Mouse (Mus musculus): Measurements from ENCODE around the gene Porcn. TPM values are rescaled to one million over a fixed set of nuclear protein-coding genes. Genes with fewer than 3 reads are reported as not detected.

Porcn gene
- total RNA-seq, 2 experiments from 2014 or later: 102 to 113 TPM

DNA sequence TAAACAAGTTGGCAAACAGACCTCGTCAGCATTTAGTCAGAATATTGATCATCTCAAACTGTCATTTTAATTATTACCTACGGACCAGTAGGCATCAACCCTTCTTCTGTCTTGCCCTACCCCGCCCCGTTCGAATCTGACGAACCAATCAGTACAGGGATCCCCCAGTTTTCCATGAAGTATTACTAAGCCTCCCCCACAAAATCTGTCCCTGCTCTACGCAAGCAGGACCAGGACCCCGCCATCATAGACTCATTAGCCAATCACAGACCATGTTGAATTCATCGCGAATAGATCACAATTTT, 13.0 kb downstream of the Porcn start, which contains the start of gene Ebp:
Gene Ebp (minus strand): TSS at position 94 of the 305 bp plus-strand sequence.
- peak within 1 kb of the TSS; percentile 92 for H3K27ac ChIP-seq
- peak within 1 kb of the TSS; percentile 75 for H3K4me3 ChIP-seq
- peak; percentile 64 to 78 for DNase-seq (ENCODE audit: low spot score in 2 of 2)
- TF ChIP-seq CTCF (conservative IDR thresholded peaks at IDR 0.05): no peak

DNA sequence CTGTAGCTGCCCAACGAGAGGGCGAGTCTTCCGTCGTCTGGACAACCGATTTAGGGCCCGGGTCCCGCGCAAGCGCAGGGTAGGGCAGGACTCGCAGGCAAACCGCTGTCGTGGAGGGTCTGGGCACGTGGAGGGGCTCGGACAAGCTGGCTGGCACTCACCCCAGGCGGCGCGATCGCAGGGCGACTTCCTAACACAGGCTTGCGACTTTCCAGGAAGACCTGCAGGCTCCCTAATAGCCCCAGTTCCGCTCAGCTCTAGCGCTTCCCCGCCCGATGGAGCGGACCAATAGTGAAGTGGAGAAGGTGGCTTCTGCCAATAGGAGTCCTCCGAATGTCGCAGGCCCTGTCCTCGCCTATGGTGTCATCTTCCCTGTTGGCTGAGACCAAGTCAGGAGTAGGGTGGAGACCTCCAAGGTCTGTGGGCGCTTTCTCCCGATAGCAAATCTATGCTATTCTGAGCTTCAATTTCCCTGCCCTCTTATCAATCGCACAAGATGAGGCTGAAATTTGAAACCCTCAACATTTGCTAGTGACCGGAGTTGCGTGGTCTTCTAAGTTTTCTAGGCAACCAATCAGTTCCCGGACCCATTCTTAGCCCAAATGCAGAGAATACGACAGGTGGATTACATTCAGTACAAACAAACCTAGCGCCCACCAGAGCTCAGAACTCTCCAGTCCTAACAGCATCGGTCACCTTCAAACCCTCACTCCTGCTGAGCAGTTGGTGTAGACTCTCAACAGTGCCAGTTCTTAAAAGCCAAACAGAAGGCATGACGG, 13.5 kb downstream of the Porcn start:
- H3K4me3 ChIP-seq: peak overlapping the region; percentile 75
- H3K27ac ChIP-seq: peak overlapping the region; percentile 92
- DNase-seq (ENCODE audit: low spot score in 2 of 2): peak; percentile 69 to 86
- TF ChIP-seq CTCF (conservative IDR thresholded peaks at IDR 0.05): no peak; the same call in 1 of the 2 replicates

DNA sequence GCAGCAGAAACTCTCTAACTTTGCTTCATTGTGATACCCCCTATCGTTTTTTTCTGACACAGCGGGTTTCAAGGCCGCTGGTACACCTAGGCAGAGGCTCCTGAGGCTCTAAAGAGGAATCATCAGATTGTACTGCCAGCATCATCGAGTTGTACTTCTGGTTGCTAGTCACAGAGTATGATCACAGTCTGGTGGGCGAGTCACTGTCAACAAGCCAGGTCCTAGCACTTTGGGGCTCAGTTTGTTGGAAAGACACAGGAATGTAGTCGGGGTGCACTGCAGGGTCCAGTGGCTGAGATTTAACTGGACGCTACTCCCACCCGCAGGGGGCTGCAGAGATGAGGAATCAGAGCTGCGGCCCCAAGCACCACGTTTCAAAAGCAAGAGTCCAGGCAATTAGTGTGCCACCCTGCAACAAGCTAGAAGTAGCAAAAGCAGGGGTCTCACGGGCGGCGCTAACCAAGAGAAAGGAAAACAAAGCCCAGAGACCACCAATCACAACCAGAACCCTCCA, 14.1 kb downstream of the Porcn start:
- TF ChIP-seq CTCF (conservative IDR thresholded peaks at IDR 0.05): no peak
- H3K4me3 ChIP-seq: peak overlapping the region; percentile 75
- DNase-seq (ENCODE audit: low spot score in 2 of 2): no peak
- H3K27ac ChIP-seq: peak overlapping the region; percentile 92

DNA sequence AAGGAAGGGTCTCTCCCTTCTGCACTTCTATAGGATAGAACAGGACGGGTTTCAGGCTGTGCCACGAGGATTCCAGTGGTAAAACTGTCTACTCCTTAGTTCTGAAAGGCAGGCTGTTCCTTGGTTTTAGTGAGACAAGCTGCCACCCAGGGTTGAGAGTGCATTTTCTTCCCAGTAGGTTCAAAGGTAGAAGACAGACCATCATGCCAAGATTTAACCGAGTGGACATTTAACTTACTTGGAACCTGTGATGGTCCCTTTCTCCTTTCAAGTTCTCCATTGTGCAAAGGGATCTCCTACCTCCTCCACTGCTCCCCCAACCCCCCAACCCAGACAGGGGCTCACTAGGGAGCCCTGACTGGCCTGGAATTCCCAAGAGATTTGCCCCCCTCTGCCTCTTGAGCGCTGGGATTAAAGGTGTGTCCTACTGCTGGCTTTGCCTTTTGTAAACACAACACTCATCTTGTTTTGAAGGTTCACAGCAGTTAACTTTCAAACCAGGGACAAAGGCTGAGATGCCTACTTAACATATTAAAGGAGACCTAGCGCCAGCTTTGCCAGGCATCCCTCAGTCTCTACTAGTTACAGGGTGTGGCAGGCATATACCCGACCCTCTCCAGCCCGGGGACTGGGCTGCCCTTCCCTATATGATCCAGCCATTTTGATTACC, 23.3 kb downstream of the Porcn start:
- Histone ChIP-seq H3K4me3 (no peak overlapping the region), H3K27ac (no peak overlapping the region)
- TF ChIP-seq CTCF (conservative IDR thresholded peaks at IDR 0.05): no peak
- no peak for DNase-seq (ENCODE audit: low spot score in 2 of 2)

DNA sequence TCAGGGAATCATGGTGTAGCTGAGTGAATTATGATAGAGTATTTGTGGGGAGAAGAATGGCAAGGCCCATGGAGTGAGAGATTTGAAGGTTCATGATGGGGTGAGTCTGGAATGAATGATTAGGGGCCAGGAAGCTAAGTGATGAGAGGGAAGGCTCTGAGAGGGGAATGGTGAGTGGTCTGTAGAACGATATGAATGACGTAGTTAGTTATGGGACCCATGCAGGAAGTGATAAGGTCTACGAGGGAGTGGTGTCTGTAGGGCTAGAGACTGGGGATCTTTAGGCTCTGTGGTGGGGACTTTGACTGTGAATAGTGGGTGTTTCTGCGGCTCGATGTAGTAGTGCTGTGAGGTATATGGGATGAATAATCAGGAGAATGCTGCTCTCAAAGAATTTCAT, 26.7 kb downstream of the Porcn start:
- no peak for TF ChIP-seq CTCF (conservative IDR thresholded peaks at IDR 0.05)
- no peak overlapping the region for H3K27ac ChIP-seq
- no peak overlapping the region for H3K4me3 ChIP-seq
- DNase-seq (ENCODE audit: low spot score in 2 of 2): no peak

DNA sequence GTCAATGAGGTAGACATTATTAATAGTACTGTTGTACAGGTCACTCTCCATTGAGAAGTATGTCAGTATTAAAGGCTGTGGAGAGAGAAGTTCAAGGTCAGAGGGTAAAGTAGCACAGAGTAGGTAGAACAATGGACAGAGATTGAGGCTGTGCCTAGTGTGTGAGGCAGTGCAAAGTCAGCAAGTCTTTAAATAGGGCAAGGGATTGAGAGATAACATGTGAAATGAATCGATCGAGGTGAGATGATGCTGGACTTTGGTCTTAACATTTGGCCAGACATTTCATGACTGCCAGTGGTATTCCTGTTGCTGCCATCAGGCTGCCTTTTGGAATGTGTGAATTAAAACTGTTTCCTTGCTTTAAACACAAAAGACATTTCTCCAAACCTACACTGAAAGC, 27.5 kb downstream of the Porcn start:
- Histone ChIP-seq H3K4me3 (no peak overlapping the region), H3K27ac (no peak overlapping the region)
- no peak for TF ChIP-seq CTCF (conservative IDR thresholded peaks at IDR 0.05)
- no peak for DNase-seq (ENCODE audit: low spot score in 2 of 2)

DNA sequence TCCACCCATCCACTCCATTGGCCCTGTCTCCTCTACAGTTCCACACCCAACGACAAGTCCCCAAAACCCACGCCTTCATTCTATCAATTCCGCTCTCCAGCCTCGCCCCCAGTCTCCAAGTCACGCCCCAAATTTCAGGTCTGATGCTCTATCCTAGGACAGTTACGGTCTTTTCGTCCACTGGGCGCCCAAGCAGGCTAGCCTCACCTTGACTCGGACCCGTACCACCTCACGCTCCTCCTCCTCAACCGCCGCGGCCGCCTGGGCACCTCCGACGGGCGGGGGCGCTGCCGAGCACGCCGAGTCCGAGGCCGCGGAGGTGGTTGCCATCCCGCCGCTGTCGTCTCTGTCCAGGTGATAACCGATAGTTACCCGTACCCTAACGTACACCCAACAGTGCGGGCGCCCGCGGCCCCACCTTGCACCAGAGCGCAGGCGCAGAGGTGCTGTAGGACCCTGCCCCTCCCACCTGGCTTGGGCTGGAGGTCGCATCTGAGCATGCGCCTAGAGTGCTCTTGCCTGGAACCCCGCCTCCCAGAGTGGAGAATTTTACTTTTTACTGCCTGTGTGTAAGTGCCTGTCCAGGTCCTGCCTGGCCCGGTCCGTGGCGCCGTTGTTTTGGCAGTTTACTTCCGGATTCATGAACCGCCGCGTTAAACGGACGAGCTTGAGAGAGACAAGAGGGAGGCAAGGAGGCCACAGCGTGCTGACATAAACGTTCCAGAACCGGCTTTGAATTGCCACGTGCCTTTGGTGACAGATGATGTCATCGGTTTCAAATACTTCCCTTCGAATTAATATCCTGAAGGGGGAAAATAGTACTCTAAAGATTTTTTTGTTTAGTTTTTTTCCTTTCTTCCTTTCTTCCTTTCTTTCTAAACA, 30.6 kb downstream of the Porcn start, which contains the start of gene Tbc1d25:
Gene Tbc1d25 (minus strand): TSS at position 678 of the 882 bp plus-strand sequence.
- DNase-seq (ENCODE audit: low spot score in 2 of 2): peak; percentile 75 to 82
- H3K27ac ChIP-seq: peak within 1 kb of the TSS; percentile 88
- peak; percentile 58 for TF ChIP-seq CTCF (conservative IDR thresholded peaks at IDR 0.05)
- peak within 1 kb of the TSS; percentile 72 for H3K4me3 ChIP-seq

DNA sequence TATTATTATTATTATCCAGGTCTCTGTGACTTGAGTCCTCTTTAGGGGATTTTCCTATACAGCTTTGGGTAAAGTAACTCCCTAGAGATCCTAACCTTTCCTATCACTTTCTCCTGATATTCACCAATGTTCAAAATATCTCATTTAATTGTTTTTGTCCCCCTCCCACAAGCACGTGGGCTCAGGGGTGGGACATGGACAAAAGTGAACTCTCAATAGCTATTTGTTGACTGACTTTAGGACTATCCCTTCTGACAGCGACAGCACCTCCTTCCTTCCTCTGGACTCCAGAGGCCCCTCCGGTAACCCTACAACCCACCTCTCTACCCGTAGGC, 31.2 kb downstream of the Porcn start:
- TF ChIP-seq CTCF (conservative IDR thresholded peaks at IDR 0.05): no peak
- Histone ChIP-seq H3K4me3 (peak overlapping the region; percentile 72), H3K27ac (peak overlapping the region; percentile 88; the same call in 1 of the 2 replicates)
- no peak for DNase-seq (ENCODE audit: low spot score in 2 of 2)

DNA sequence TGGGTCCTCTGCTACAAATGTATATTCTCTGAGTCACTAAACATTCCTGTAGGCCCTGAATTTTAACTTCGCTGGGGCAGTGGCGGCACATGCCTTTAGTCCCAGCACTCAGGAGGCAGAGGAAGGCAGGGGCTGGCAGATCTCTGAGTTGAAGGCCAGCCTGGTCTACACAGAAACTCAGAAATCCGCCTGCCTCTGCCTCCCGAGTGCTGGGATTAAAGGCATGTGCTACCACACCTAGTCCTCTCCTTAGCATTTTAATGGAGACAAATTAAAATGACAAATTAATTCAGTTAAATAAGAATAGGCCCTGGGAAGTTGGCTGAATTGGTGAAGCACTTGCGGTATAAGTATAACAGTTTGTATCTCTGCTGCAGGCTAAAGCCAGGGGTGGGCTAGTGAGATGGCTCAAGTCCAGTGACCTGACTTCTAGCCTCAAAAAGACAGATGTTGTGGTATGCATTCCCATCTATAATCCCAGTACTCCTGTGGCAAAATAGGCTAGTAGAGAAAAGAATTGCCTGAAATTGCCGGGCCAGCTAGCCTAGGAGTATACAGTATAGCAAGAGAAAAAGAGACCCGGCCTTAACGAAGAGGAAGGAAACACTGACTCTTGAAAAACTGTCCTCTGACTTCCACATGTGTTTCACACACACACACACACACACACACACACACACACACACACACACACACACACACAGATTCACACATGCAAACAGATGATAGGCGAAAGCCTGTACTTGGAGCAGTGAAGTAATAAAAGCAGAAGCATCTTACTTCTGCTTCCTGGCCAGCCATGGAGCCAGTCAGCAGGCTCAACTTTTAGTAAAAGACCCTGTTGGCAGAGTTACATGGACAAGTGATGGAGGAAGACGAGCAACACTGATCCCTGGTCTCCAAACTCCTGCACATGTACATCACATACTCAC, 38.3 kb downstream of the Porcn start:
- Histone ChIP-seq H3K4me3 (no peak overlapping the region), H3K27ac (no peak overlapping the region)
- no peak for TF ChIP-seq CTCF (conservative IDR thresholded peaks at IDR 0.05)
- DNase-seq (ENCODE audit: low spot score in 2 of 2): no peak

DNA sequence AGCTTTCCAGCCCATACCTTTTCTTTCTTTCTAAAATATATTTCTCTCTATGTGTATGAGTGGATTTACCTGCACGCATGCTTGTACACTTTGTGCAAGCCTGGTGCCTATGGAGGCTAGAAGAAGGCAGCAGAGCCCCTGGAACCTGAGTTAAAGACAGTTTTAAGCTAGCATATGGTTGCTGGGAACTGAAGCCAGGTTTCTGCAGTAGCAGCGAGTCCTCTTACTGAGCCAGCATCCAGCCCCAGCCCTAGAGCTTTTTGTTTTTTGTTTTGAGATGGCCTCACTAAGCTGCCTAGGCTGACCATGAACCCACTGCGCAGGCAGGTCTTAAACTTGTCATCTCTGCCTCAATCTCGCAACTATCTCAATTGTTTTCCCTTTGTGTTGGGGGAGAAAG, 41.9 kb downstream of the Porcn start:
- TF ChIP-seq CTCF (conservative IDR thresholded peaks at IDR 0.05): no peak
- Histone ChIP-seq H3K27ac (0 out of 2 replicates have a peak overlapping the region, but pooled peaks have one; percentile 48), H3K4me3 (no peak overlapping the region)
- DNase-seq (ENCODE audit: low spot score in 2 of 2): no peak

DNA sequence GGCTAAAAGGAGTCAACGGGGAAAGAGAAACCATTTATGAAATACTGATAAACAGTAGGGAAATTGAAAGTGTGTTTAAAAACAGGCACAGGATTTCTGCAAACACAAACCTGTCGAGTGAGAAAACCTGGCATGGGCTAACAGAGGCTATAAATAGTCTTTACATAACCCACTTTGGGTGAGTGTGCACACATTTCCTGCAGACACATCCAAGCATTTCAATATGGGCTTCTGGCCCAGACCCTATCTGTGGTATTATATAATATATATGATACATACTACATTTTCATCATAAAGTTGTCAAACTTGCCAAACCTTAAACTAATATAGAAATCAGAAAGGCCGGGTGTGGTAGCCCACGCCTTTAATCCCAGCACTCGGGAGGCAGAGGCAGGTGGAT, 43.2 kb downstream of the Porcn start:
- H3K4me3 ChIP-seq: no peak overlapping the region
- no peak overlapping the region for H3K27ac ChIP-seq
- no peak for DNase-seq (ENCODE audit: low spot score in 2 of 2)
- TF ChIP-seq CTCF (conservative IDR thresholded peaks at IDR 0.05): no peak

Data from layer of hippocampus, adult 2 months (tissue).